Mouse (Mus musculus): ENCODE results near the gene Gm20458. TPM values are rescaled to one million over a fixed set of nuclear protein-coding genes. Genes with fewer than 3 reads are reported as not detected.

Gene Gm20458
- total RNA-seq, 1 experiment from 2014 or later, result 0.46 TPM

DNA sequence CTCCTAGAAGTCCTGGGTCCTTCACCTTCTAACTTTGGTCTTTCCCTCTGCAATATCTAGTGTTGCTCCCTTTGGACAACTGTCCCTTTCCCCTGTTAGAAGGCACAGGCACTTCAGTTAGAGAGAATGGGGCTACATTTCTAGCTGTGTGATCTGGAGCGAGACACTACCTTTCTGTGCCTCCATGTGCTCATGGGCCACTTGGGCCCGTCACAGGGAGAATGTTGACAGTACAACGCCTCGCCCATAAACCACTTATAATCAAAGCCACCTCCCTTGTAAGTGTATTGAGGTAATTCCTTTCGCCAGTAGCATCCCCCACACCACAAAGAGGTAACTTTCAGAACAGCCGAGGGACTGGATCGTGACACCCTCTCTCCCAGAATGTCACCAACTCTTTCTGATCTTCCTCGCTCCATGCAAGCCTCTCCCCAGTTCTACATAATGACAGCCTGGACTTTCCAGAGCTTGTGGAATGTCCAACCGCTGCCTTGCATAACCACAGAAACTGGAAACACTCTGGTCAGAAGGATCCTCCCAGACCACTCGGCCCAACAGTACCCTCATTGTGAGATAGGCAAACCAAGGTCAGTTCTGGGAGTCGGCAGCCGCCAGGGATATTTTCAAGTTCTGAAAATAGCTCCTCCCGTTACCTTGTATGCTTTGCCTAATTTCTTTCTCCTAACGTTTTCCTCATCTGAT is 11.3 kb upstream of the Gm20458 start:
- ATAC-seq (replicated peaks; ENCODE audit: low read depth, poor library complexity, severe bottlenecking), result no peak

- no peak for ATAC-seq (replicated peaks; ENCODE audit: low read depth, poor library complexity, severe bottlenecking)
These were observed 8.6 kb upstream of the Gm20458 start for GRCm38 (mm10) chr2:164452000-164452676.

DNA sequence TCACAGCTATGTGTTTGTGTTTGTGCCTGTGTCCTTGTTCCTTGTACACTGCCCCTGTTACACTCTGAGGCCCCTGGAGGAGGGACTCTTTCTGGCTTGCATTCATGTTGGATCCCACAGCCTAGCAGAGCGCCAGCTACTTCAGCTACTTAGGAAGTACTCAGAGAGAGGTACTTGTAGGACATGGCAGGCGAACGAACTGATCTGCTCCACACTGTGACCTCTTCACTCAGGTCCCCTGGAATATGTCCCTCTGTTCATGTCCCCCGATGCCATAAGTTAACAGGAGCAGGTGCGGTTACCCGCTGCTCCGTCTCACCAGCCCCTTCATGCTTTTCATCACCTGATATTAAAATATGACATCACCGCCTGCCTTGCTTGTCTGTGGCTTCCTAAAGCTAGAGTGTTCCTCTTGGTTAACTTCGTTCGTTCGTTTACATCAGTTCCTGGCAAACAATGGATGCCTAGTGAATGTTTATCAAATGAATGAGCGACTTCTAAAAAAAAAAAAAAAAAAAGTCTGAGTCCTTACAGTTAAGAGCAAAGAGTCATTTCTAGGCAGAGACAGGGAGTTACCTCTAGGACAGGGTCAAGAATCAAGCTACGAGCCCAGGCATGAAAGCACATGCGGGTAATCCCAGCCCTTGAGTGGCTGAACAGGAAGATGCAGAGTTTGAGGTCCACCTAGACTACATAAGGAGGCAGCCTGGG is 7.6 kb upstream of the Gm20458 start:
- no peak for ATAC-seq (replicated peaks; ENCODE audit: low read depth, poor library complexity, severe bottlenecking)

GRCm38 (mm10) chr2:164453887-164454500 is 6.8 kb upstream of the Gm20458 start:
- no peak for ATAC-seq (replicated peaks; ENCODE audit: low read depth, poor library complexity, severe bottlenecking)

DNA sequence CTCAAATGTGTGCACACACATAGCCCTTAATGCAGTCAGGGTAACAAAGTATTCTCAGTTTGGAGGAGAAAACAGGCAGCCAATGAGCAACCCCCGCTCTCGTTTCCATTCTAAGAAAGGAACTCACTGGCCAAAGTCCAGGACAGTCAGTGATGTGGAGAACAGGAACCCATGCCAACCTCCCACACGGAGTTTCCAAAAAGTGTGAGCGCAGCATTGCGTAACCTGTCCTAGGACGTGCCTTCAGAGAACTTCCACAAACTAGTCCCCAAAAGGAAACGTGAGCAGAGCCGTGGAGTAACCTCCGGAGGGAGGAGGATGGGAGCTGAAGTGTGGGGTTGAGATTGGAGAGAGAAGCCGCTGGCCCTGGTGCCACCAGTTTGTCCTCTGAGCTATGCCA is 5.9 kb upstream of the Gm20458 start:
- ATAC-seq (replicated peaks; ENCODE audit: low read depth, poor library complexity, severe bottlenecking), result peak; percentile 53

DNA sequence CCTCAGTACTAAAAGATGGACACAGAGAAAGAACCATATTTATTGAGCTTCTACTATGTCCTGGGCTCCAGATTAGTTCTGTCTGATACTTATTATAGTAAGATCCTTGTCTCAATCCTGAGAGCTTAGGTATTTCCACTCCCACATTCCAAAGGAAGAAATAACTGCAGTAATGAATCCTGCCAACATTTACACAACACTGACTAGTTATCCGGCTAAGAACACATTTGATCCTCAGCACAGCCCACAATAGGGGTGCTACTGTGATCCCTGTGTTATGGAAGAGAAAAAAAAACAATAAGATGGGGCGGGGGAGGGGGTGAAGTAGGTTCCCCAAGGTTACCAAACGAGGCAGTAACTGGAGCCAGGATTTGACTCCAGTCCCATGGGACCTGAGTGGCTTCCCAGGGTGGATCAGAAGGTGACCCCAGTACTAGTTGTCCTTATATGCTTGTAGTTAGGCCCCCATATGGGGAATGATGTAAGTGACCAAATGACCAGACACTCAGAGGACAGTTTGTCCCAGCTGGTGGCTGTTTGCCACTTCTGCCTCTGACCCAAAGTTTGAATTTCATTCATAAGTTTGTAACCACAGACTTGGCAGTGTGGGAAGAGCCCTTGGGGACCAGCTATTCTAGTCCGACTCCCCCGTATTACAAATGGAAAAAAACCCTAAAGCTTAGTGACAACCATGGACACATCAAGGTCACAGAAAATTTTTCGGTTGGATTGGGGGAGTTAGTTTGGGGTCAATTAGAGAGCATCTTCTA is 5.2 kb upstream of the Gm20458 start:
- no peak for ATAC-seq (replicated peaks; ENCODE audit: low read depth, poor library complexity, severe bottlenecking)

GRCm38 (mm10) chr2:164456413-164456812 is 4.4 kb upstream of the Gm20458 start:
- no peak for ATAC-seq (replicated peaks; ENCODE audit: low read depth, poor library complexity, severe bottlenecking)

DNA sequence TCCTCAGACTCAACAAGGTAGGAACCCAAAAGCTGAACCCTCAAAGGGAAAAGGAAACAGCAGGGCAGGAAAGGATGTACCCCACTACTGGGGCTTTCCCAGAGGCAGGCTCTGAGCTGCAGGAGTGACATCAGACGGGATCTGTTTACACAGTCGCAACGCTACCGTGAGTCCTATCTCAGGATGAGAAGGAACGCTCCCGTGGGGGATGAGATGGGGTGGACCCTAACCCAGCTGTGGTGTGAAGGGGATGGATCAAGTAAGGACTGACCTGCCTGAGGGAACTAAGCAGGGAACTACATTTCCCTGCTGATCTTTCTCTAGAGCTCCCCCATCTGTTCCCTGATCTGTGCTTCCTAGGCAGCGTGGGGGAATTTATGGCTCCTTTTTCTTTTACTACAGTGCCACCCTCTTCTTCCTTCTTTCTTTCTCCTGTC is 3.9 kb upstream of the Gm20458 start, which contains the start of gene Sys1:
Gene Sys1, plus strand, starts transcription at position 101 of the 437 bp plus-strand sequence.
- ATAC-seq (replicated peaks; ENCODE audit: low read depth, poor library complexity, severe bottlenecking), result no peak

- no peak for ATAC-seq (replicated peaks; ENCODE audit: low read depth, poor library complexity, severe bottlenecking)
These were observed 2.8 kb upstream of the Gm20458 start for GRCm38 (mm10) chr2:164457942-164458341.

DNA sequence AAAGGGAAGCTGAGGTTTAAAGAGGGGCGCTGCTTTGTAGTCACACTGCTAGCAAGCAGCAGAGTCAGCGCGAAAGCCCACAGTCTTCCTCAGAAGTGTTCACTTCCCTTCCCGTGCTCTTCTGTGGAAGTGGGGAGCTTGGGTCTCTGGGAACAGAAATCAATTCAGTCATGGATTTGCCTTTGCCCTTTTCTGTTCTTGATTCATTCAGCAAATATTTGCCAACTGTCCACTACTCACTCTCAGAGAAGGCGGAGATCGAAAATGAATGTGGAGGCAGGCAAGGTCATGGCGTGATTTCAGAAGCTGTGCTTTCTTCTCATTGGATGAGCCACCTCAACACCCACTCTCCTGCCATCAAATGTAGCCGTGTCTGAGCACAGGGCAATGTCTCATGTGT is 2.2 kb upstream of the Gm20458 start:
- ATAC-seq (replicated peaks; ENCODE audit: low read depth, poor library complexity, severe bottlenecking), result no peak; the same call in 1 of the 2 replicates

- ATAC-seq (replicated peaks; ENCODE audit: low read depth, poor library complexity, severe bottlenecking), result no peak
These were observed 4.4 kb downstream of the Gm20458 start for GRCm38 (mm10) chr2:164465161-164465560.

DNA sequence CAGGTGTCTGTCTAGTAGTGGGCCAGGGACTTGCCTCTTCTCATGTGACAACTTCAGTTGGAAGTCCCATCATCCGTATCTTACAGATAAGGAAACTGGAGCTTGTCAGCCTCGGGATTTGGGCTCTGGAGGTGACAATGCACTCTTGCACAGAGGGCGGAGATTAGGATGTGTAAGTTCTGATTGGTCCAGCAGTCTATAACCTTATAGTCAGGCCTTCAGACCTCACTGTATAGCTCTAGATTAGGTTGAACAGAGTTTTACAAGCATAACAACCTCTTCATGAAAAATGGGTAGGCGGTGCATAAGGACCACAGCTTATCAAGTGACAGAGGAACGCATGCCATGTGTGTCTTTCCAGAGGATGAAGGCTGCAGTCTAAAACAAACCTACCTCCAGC is 6.0 kb downstream of the Gm20458 start:
- no peak; the same call in 1 of the 2 replicates for ATAC-seq (replicated peaks; ENCODE audit: low read depth, poor library complexity, severe bottlenecking)

- ATAC-seq (replicated peaks; ENCODE audit: low read depth, poor library complexity, severe bottlenecking), result peak; percentile 83
These were observed 9.5 kb downstream of the Gm20458 start for GRCm38 (mm10) chr2:164470254-164470653.

GRCm38 (mm10) chr2:164473624-164474023 is 12.9 kb downstream of the Gm20458 start, which contains the start of gene Trp53tg5:
Gene Trp53tg5, minus strand, starts transcription at chr2:164473724.
- ATAC-seq (replicated peaks; ENCODE audit: low read depth, poor library complexity, severe bottlenecking), result no peak

DNA sequence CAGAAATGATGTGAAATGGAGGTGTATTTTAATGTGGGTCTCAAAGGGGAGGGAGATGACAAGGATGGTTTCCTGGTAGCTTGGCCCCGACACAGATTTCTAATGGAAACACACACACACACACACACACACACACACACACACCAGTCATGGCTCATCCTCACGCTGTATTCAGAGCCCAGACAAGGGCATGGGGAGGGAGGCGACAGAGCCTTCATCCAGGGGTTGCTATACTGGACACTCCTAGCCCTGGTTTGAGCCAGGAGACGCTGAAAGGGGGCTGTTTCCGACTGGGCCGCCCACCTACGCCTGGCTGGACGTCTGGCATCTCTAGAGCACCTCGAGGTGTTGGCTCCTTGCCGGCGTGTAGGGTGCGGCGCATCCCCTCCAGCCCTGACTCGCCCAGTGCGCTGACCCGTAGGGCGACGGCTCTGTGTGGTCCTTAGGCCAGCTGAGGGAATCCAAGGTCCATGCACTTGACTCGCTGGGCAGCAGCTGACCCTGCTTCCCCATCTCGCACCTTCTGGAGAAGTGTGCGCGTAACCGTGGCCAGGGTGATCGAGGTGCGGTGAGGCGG is 25.0 kb downstream of the Gm20458 start, which contains the start of gene Dbndd2:
Gene Dbndd2, plus strand, starts transcription at position 426 of the 577 bp plus-strand sequence.
- 0 out of 2 replicates have a peak, but pooled peaks have one; percentile 30 for ATAC-seq (replicated peaks; ENCODE audit: low read depth, poor library complexity, severe bottlenecking)

DNA sequence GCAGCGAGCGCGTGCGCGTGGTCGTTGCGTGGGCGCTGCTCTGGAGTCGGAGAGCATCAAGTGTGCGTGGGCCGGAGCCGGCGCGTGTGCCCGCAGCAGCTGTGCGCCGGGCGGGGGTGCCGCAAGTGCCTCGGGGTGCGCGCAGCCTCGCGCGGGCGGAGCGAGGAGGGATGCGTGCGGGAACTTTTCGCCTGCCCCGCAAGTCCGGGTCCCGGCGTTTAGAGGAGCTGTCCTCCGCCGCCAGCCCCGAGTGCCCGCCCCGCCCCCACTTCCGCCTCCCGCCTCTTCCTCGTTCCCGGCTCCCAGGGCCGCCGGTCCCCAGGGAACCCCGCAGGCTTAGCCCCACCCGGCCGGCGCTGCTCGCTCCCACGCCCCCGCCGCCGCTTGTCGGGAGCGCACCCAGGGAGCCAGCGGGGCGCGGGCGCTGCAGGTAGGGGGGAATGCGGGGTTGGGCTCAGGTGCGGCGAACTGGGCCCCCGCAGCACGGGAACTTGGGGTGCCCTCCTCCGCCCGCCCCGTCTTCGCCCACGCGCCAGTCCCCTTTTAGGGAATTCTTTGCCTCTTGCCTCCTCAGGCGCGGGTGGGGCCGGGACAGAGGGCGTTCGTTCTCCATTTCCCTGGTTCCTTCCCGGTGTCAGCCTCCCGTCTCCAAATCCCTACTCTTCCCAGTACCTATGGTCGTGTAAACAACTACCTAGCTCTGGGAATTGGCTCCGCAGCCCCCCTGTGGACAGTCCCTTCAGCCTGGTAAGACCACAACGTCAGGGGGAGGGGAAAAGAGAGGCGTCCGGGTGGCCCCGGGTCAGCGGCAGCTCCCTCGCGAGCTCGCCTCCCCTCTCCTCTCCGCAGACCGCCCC is 25.7 kb downstream of the Gm20458 start:
- peak; percentile 33 for ATAC-seq (replicated peaks; ENCODE audit: low read depth, poor library complexity, severe bottlenecking)

DNA sequence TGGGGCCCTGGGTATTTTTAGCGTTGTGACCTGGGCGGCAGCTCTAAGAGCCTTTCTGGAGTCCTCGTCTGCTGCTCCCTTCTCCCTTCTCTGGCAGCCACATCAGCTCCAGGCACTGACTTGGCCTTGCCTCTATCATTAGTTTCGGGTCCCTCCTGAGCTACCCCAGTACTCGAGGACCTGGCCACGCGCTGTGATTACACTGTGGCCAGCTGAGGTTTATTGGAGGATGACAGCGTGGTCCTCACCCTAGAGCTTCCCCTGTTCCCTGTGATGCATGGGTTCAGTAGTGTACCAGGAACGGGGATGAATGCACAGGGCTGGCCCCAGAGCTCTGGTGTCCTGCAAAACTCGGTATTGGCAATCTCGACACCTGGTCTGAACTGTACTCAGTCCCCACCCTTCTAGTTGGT is 26.4 kb downstream of the Gm20458 start:
- no peak for ATAC-seq (replicated peaks; ENCODE audit: low read depth, poor library complexity, severe bottlenecking)

DNA sequence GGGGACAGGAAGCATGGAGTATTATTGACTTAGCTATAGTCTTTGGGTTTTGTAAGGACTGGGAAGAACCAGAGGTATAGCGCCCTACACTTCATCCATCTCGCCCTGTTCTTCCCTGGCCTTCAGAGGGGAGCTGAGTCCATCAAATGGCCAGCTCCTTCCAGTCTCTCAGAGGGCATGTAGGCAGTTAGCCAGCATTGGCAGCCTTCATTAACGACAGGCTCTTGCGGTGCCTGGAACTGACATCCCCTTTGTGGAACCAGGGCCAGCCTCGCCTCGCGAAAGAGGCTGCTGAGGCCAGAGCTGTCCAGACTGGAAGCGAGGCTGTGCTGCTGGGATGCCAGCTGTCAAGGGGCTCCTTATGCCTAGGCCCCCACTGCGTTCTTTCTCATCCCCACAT is 27.0 kb downstream of the Gm20458 start:
- no peak for ATAC-seq (replicated peaks; ENCODE audit: low read depth, poor library complexity, severe bottlenecking)
